Mouse (Mus musculus) cerebellum, postnatal 14 days (tissue): Measurements from ENCODE around the gene Adprh.
A peak's percentile ranks its signal among the peaks of the same experiment; 100 is the strongest.

Source experiments
- DNase-seq, 2 experiments: peaks; one replicate each; pipeline ENCODE4 v3.0.0; 2021; ENCODE audit warnings: mixed read lengths in 2 of 2

The Adprh gene

DNA sequence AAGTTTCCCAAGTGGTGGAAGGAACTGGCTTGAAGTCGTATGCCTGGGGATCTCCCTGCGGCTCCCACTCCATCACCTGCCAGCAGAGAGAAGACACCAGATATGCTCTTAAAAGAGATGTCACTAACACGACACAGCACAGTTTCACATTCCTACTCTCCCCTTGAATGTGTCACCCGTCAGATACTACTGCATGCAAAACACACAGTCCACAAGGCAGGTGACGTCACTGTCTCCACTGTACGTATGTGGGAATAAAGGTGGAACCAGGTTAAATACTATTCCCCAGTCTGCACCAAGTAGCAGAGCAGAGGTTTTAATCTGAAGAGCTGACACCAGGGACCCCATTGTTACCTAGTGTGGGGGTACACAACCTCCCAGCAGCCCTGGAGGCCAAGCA is 12.1 kb downstream of the Adprh start:
- no peak for DNase-seq

DNA sequence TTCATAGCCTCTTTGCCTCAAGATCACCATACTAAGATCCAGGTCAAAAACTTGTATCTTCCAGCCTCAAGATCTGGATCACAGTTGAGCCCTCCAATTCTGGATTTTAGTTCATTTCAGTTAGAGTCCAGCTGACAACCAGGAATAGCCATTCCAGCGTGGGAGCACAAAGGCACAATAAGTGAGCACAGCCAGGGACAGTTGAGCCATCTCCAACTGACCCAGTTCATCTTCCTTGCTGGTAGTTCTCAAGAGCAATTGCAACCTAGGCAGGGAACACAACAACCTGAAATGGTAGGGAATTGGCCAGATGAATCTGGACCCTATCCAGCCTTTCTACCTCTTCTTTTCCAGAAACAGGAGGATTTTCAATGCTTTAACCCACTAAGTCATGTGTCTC is 13.3 kb downstream of the Adprh start:
- no peak for DNase-seq

DNA sequence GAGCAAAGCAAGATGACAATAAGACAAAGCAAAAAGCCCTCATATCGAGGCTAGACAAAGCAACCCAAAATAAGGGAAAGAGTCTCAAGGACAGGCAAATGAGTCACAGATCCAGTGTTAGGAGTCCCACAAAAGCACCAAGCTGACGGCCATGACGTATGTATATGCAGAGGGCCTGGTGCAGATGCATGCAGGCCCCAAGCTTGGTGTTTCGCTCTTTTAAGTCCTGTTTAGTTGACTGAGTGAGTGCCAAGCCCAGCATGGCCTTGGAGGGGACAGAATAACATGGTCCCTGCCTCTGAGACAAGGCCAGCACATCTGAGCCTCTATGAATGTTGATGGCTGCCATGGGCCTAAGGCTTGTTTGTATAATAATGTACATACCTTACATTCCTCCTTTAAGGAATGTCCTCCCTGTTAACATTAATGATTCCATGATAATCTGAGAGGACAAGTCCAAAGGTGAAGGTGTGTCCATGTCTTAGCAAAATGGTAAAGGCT is 18.2 kb downstream of the Adprh start:
- no peak for DNase-seq

DNA sequence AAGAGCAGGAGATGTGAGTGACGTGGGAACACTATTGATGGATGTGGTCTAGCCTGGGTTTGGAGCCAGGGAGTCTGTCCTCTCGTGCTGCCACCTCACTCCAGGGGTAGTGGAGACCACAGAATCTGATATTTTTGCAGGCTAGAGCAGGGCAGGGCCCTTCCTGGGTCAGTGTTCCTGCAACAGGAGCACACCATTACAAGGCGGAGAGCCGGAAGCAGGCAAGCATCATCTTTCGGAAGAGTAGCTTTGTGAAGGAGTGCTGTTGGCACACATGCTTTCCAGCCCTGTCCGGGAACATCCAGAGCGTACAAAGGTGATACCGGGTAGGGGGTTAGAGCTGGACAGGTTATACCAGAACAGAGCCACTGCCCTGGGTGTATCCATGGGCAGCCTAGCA is 19.0 kb downstream of the Adprh start:
- no peak for DNase-seq

DNA sequence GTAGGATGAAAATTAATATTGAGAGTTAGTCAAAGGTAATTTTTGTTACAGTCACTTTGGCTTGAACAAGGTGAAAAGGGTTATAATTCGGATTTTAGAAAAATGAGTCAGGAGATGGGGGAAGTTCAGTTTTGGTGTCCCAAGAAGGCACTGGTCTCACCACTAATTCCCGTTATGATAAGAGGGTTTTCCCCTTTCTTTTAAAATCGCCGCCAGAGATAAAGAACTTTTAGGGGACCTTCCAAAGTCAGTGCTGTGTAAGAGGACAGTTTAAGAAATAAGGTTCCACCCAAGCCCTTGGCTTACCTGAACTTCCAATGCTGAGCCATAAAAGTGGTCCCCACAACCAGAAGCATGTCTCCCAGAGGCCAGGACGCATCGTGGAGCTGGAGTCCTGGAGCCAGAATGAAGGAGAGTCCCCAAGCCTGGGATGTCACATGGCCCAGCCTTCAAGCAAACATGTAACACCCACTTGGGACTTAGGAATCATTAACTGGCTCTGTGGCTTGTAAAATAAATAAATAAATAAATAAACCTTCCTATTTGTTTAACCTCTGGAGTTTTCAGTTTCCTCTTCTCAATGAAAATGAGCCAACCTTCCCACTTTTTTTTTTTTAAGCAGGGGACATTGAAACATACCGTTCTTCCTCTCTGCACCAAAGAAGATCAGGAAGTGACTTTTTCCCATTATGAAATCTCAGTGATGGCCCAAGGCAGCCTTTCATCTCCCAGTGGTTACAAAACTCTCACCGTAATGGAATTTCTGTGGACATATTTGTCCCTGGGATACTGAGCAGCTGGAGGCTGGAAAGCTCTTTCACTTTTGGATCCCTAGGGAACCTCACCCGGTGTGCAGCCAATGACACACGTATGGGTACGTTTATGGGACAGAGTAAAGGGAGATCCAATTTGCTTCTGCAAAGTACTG is 19.7 kb downstream of the Adprh start, which contains the start of gene Pla1a:
Gene Pla1a (minus strand): TSS at position 648 of the 928 bp plus-strand sequence.
- no peak for DNase-seq

DNA sequence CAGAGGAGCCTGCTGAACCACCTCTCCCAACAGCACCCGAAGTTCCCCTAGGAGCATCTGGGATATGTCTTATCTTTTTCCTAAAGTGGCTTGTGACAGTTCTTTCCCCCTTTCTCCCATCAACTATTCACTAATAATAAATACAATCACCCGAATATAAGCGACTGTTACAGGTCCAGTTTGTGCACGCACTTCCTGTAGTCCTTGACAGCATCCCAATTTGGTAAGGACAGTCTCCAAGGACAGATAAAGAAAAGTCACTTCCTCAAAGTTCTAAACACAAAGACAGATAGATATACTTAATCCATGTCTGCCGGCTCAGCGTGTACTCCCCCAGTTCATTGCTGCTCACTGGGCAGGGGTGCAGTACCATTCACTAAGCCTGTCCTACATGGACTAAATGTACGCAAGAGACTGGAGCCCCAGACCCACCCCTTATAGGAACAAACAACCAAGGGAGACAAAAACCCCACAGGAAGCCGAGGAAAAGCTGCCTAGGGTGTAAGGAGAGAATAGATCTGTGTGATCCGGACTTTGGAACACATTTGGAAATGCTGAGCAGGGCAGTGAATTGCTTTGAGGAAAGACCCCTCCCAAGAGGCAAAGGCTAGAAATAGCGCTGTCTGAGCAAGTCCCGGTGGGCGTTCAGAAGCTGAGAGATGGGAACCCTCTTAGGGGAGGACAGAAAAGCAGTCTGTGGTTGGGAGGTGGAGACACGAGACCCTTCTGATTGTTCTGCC is 20.9 kb downstream of the Adprh start:
- no peak for DNase-seq

DNA sequence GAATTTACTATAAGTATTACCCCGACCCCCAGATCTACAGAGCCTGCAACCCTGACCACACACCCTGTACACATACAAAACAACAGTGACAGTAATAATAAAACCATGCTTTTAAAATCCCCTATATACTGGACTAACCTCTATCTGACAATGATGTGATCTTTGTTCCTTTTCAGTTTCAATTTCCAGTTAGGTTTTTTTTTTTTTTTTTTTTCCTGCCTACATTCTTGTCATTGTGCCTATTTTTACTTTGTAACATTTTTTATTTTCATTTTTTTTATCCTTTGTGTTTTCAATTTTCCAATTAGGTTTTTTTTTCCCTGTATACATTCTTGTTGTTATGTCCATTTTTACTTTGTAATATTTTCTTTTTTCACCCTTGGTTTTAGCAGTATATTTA is 26.7 kb downstream of the Adprh start:
- DNase-seq = no peak

DNA sequence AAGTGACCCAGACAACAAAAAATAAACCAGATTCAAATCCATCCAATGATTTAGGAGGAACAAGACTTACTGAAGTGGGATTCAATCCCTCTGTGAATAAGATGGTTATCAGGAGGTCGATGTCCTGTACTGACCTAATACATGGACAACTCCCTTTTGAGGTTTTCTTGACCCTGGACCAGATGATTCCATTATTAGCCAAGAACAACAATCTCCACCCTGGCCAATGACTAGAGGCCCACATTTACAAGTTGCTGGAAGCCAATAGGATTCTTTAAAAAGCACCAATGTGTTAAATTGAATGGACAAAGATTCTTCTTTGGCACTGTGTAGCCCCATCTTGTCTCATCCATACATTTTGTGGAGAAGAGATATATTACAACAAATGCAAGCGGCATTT is 27.1 kb downstream of the Adprh start:
- DNase-seq = no peak

DNA sequence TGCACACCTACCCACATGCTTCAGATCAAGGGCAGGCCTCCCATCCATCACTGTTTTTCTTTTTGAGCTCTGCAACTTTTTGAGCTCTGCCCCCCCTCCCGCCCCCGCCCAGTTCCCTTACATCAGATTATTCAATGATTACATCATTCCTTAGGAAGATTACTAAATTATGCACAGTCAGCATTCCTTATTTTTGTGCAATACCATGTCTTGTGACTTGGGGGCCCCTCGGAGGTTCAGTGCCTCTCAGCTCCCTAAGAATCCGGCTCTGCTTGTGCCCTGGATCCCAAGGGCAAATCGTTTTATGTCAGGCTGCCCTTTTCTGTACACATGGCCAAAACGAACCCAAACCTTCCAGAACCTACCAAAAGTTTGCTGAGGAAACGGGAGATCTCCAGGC is 37.5 kb downstream of the Adprh start:
- DNase-seq = no peak

DNA sequence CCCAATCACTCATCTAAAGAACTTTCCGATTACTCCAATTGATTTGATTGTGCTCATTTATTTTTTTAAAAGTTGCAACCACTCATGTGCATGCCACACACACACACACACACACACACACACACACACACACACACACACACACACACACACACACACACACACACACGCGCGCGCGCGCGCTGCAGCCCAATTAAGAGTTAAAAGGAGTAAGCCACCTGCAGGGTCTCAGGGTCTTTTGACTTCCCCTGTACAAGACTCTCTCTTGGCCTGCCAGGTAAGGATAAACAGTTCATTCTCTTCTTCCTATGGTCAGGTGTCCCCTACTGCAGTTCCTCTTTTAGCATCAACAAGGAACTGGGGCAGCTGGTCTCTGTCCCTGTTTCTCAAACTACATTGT is 44.1 kb downstream of the Adprh start:
- DNase-seq = no peak

DNA sequence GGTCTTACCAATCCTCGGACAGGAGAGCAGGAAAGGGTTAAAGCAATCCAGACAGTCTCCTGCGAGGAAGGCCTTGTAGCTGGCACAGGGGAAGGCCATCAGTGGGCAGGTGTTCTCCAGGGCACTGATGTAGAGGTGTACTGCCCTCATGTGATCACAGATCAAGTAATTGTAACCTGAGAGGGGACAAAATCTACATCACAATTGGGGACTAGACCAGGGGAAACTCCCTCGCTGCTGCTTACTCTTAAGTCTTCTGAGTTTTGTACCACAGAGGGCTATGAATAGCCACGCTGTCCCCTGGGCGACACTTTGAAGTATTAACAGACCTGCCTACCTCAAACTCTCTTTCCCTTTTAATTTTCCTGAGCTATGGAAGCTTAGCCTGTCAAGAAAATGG is 44.9 kb downstream of the Adprh start:
- DNase-seq = no peak

DNA sequence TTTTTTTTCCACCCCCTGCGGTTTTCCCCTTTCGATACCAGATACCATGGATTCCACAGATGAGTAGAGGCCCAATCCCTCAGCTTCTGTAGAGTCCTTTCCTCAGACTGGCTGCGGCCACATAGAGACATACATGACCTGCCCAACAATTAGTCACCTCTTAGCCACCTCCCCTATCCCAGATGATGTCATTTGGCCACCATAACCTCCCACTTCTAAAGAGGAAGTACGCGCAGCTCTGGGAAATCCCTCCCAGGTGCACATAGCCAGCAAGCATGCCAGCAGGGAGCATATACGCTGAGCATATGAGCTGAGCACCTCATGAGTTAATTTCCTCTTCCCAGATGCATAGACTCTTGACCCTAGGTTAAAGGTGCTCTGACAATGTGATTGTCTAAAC is 45.8 kb downstream of the Adprh start:
- DNase-seq = no peak

DNA sequence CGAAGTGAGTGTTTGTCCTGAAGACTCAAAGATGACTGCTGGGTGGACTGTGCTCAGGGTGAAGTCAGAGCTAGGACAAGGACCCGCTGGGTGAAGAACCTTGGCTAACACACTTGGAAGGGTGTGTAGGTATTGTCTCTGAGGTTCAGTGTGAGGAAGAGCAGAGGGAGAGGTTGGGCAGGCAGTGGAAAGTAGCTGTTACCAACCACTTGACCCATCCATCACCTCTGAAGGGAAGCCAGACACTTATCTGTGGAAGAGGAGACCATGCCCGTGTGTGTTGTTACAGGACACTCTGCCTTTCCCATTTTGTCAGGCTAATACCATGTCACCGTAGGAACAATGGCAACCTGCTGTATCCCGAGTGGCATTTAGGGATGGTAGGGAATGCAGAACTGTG is 46.2 kb downstream of the Adprh start:
- DNase-seq = no peak

DNA sequence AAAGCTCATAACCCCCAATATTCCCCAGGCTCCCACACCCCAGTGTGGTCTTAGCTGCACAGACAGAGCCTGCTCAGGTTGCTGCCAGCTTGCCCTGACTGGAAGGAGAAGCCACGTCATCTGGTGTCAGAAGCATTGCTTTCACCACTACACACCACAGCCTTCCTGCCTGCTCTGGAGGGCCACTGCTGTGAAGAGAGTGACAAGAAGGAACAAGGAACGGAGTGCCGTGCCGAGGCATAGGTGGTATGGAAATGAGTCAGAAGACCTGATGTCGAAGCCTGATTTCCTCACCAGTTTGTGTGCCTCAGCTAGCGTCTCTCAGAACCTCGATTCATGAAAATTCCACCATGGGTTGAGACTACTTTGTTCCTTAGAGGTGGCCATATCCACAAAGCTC is 48.9 kb downstream of the Adprh start:
- no peak for DNase-seq

DNA sequence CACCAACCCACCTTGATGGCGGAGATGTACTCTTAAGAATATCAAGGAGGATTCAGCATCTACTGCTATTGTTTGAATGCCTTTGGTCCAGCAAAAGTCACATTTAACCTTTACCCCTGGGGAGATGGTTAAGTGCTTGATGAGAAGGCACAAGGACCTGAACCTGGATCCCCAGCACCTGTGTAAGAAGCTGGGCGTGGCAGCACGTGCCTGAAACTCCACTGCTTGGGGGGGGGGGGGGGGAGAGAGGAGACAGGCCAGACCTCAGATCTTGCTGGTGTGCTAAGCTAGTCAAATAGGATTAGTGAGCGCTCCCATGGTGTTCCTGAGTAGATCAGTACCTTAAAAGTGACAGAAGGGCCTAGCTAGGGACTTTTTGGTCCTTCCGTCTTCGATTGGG is 51.0 kb downstream of the Adprh start:
- no peak for DNase-seq

DNA sequence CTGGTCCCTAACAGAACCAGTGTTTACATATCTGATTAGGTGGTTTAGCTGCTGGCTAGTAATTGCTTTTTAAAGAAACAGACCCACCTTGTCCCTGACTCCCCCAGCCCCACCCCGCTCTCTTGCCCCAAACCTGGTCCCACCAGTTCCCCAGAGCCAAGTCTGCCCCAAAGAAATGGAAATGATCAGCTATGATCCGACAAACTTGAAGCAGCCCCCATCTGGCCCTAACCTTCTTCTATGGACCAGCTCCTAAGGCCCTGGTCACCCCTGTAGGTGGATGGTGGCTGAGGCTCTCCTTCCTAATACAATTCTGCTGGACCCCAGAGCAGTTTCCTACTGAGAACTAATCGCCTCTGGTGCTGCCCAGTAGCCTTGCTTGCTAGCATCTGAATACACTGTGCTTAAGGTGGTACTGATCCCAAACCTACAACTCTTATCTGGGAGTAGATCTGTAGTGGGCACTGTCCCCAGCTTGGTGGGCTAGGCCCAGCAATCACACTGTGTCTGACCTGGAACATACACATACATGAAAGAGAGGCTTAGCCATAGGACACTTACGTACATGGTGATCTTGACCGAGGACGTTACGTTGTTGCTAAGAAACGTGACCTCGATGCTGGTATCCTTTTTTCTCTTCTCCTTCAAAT is 52.1 kb downstream of the Adprh start:
- DNase-seq = peak in 1 of 2 experiments; percentile 11

DNA sequence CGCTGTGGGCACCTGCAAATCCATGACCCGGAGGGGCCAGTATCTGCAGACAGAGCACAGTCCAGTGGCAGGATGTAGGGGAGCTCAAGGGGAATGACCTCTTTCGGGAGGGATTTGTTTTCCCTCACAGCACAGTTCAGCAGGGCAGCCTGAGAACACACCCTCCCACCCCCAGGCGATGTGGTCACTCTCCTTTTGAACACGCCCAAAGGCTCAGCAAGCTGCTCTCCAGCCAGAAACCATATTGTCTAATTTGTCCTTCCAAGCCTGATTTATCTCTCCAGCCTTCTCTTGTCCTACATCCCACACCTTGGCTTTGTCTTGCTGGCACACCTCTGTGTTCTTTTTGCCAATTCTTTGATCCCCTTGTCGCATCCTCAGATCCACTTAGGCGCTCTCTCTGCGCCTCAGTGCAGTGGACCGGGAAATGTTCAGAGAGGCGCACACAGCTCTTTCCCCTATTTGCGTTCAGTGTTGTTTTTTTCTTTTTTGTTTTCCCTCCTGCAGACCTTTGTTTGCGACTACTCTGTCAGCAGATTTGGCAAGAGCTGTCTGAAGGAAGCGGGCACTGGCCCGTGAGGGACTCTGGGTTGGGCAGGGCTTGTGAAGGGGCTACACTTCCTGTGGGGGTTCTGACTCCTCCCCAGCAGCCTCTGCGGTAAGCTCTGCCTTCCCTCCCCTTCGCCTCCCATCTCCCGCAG is 52.8 kb downstream of the Adprh start:
- DNase-seq = peak; percentile 54 to 64

DNA sequence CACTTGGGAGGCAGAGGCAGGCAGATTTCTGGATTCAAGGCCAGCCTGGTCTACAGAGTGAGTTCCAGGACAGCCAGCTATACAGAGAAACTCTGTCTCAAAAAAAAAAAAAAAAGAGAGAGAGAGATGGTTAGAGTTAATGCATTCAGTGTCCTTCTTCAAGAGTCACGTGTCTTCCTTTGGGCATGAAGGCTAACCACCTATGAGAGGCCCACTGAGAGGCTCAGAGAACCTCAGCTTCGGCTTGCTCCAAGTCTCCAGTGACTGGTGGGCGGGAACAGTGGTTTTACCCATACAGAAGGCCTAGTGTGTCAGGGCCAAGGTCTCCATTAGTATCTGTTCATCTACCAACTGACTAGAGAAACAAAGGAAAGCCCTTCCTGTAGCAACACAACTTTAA is 53.4 kb downstream of the Adprh start:
- DNase-seq = no peak

DNA sequence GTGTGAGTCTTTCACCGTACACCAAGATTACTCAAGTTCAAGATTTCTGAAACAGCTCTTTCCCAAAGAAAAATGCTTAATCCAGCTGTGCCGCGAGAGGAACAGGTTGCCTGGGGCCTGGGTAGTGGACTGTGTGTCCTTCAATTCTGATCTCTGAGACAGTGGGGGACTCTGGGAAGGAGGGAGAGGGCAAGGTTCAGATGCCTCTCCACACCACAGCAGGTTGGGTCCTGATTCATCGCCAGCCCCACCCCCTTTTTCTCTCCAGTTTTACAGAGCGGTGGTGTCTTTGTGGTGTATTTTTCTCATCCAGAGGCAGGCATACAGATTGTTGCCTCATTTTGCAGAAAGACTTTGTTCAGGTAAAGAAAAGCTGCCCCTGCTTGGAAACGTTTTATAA is 54.2 kb downstream of the Adprh start:
- no peak for DNase-seq

DNA sequence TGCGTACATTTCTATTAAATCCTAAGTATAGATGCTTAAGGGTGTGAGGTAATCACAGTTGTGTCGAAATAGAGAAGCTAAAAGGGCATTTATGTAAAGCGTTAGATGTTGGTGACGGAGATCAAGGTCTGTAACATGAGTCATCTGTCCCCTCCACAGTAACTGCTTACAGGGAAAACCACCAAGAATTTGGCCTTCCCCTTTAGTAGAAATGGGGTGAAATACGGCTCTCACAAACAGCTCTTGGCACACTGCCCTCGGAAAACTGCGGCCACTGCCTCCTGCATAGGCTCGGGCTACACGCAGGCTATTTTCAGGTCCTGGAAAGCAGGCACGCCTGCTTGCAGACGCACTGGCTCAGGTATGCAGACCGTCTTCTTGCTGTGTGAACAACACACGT is 56.3 kb downstream of the Adprh start:
- peak; percentile 71 to 78 for DNase-seq

DNA sequence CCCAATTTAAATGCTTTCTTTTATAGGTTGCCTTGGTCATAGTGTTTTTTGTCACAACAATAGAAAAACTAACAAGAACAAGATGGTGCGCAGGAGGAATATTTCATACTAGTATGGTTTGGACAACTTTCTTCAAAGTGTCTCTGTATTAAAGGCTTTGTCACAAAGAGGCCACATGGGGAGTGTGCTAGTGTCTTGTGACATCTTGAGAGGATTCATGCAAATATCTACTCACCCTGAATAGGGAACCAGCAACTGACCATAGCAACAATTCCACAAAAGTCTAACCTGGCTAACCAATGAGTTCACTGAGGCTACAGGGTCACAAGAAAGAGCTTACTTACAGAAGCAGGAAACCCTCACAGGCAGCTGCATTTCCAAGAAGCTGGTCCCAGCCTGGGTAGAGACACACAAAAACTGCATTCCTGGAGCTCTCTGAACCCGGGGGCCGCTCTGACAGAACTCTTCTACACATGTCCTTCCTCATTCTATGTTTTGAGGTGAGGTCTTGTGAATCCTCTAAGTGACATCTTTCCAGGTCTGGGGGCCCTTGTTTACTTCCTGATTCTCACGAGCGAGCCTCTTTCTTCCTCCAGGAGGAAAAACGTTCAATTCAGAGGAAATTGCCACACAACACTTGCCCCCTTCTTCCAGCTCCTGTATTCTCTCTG is 57.3 kb downstream of the Adprh start:
- no peak for DNase-seq

DNA sequence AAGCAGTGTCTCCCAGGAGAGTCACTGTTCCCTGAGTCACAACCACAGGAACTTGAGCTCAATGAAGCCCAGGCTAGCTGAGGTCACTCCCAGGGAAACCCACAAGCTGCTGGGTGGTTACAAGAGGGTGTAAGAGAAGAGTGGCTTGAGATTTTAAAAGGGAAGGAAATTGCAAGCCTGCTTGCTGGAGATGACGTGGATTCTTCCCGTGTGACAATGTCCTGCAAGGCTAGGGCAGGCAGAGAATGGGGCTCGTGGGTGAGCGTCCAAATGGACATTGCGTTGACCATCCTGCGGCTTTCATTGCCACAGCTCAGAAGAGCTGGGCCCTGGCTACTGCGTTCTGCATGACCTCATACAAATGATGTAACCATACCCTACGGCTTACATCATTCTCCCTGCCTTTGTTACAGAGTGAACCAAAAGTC is 58.3 kb downstream of the Adprh start:
- no peak for DNase-seq
